Mouse (Mus musculus) liver, adult 2 months (tissue): Measurements from ENCODE around the gene Nudc. TPM values are rescaled to one million over a fixed set of nuclear protein-coding genes. Genes with fewer than 3 reads are reported as not detected.
A peak's percentile ranks its signal among the peaks of the same experiment; 100 is the strongest.

Experiments used
- DNase-seq: peaks from one replicate; pipeline ENCODE4 v3.0.0-alpha.2; 2011; ENCODE audit warnings: low read depth, low spot score; ENCODE audit errors: extremely low read depth
- H3K27ac ChIP-seq: fragments of 200-500 bp; replicated peaks from 2 replicates; pipeline ENCODE4 v1.5.1; 2012; ENCODE audit warnings: low read depth, mild to moderate bottlenecking, control low read depth, inconsistent platforms, low read length; ENCODE audit not compliant: insufficient read depth
- H3K27me3 ChIP-seq: fragments of 200-500 bp; 2 replicates; pipeline ENCODE4 v1.6.1; 2012; ENCODE audit warnings: mild to moderate bottlenecking, moderate library complexity, low read length, inconsistent platforms; ENCODE audit not compliant: control insufficient read depth, insufficient read depth
- H3K36me3 ChIP-seq: fragments of 200-500 bp; 2 replicates; pipeline ENCODE4 v1.6.1; 2012; ENCODE audit warnings: low read length, inconsistent platforms; ENCODE audit not compliant: control insufficient read depth, insufficient read depth
- H3K4me1 ChIP-seq: fragments of 200-500 bp; 2 replicates; pipeline ENCODE4 v1.6.1; 2011; ENCODE audit warnings: low read length; ENCODE audit not compliant: control insufficient read depth, insufficient read depth
- H3K4me3 ChIP-seq: fragments of 200-500 bp; 2 replicates; pipeline ENCODE4 v1.5.1; 2011; ENCODE audit warnings: low read depth, mild to moderate bottlenecking, control low read depth, low read length, moderate library complexity; ENCODE audit not compliant: insufficient read depth
- H3K79me2 ChIP-seq: fragments of 200-500 bp; 2 replicates; pipeline ENCODE4 v1.6.1; 2012; ENCODE audit warnings: inconsistent platforms, mild to moderate bottlenecking, low read length, moderate library complexity; ENCODE audit not compliant: control insufficient read depth, insufficient read depth
- H3K9ac ChIP-seq: fragments of 200-500 bp; 2 replicates; pipeline ENCODE4 v1.6.1; 2012; ENCODE audit warnings: low read depth, mild to moderate bottlenecking, control low read depth, inconsistent platforms, low read length
- CTCF ChIP-seq: fragments of 200-500 bp; IDR thresholded peaks from 2 replicates; pipeline ENCODE4 v1.5.1; 2011; ENCODE audit warnings: low read depth, low read length, control low read depth
- POLR2A ChIP-seq: fragments of 200-500 bp; IDR thresholded peaks from 2 replicates; pipeline ENCODE4 v1.6.1; 2011; ENCODE audit warnings: low read length, control low read depth; ENCODE audit not compliant: insufficient read depth; ENCODE audit errors: extremely low read depth
- WGBS: fragments of 180-500 bp; shearing (Covaris S2); methylation state at CpG from one replicate; pipeline ENCODE4 v1.1.7; 2018; 5-methylcytosine and 5-hydroxymethylcytosine counted together
- polyA plus RNA-seq: library from polyadenylated mRNA; depleted of rRNA; stranded (reverse); fragments of >200 nt; gene quantifications from 2 replicates; pipeline ENCODE4 v1.2.3, GENCODE M21; 2012
- total RNA-seq: library from RNA; depleted of rRNA; stranded (reverse); fragments of >200 nt; gene quantifications from 2 replicates; pipeline ENCODE4 v1.2.3, GENCODE M21; 2014

Nudc gene
- total and polyA plus RNA-seq, 2 experiments, result 48.7 to 50.6 TPM

- WGBS, result 16% methylated on average over 19 of the region's 19 CpGs
- no peaks in the 10 kb centered on the region for H3K27me3 ChIP-seq
- H3K27ac ChIP-seq, result peak overlapping the region; percentile 82
- no peaks in the 10 kb centered on the region for H3K36me3 ChIP-seq
- no peak for DNase-seq
- peaks cover 20% of the 10 kb centered on the region for H3K4me1 ChIP-seq
- peaks cover 9% of the 10 kb centered on the region; the same call in 1 of the 2 replicates for H3K79me2 ChIP-seq
- peak overlapping the region; percentile 89 for H3K9ac ChIP-seq
- no peak; the same call in 1 of the 2 replicates for TF ChIP-seq POLR2A
- no peak for TF ChIP-seq CTCF
- H3K4me3 ChIP-seq, result peak overlapping the region; percentile 74
Observed at GRCm38 (mm10) chr4:133553448-133554330, 7.9 kb upstream of the Nudc start.

- 0 out of 2 replicates have a peak, but pooled peaks have one; percentile 77 for TF ChIP-seq POLR2A
- TF ChIP-seq CTCF, result no peak; the same call in 1 of the 2 replicates
- 7% methylated on average over 10 of the region's 10 CpGs for WGBS
- peak within 1 kb of the TSS; percentile 82 for H3K27ac ChIP-seq
- H3K4me1 ChIP-seq, result peaks cover 14% of the 10 kb centered on the region
- H3K9ac ChIP-seq, result peak within 1 kb of the TSS; percentile 89
- peak; percentile 100 for DNase-seq
- H3K4me3 ChIP-seq, result peak within 1 kb of the TSS; percentile 74
- H3K79me2 ChIP-seq, result peaks cover 9% of the 10 kb centered on the region; the same call in 1 of the 2 replicates
- H3K36me3 ChIP-seq, result no peaks in the 10 kb centered on the region
- no peaks in the 10 kb centered on the region for H3K27me3 ChIP-seq
Observed at GRCm38 (mm10) chr4:133552768-133553447, 7.1 kb upstream of the Nudc start, which contains the start of gene Nr0b2. TSS of gene Nr0b2 (plus strand) at chr4:133553376.

GRCm38 (mm10) chr4:133552029-133552428, 6.2 kb upstream of the Nudc start:
- peak; percentile 97 for DNase-seq
- H3K27me3 ChIP-seq, result no peaks in the 10 kb centered on the region
- no peaks in the 10 kb centered on the region for H3K36me3 ChIP-seq
- H3K27ac ChIP-seq, result peak overlapping the region; percentile 82
- WGBS, result 82% methylated on average over 1 of the region's 1 CpGs
- TF ChIP-seq CTCF (no peak), POLR2A (no peak)
- H3K4me1 ChIP-seq, result peaks cover 11% of the 10 kb centered on the region
- no peak overlapping the region for H3K4me3 ChIP-seq
- no peak overlapping the region for H3K9ac ChIP-seq
- H3K79me2 ChIP-seq, result peaks cover 9% of the 10 kb centered on the region; the same call in 1 of the 2 replicates

- DNase-seq, result peak; percentile 28
- no peak overlapping the region for H3K9ac ChIP-seq
- no peak for TF ChIP-seq CTCF
- no peak for TF ChIP-seq POLR2A
- H3K27me3 ChIP-seq, result no peaks in the 10 kb centered on the region
- WGBS, result 51% methylated on average over 5 of the region's 5 CpGs
- H3K4me3 ChIP-seq, result no peak overlapping the region
- H3K79me2 ChIP-seq, result no peaks in the 10 kb centered on the region; the same call in 1 of the 2 replicates
- peaks cover 10% of the 10 kb centered on the region for H3K36me3 ChIP-seq
- H3K27ac ChIP-seq, result no peak overlapping the region
- H3K4me1 ChIP-seq, result no peaks in the 10 kb centered on the region
Observed at GRCm38 (mm10) chr4:133536652-133537051, 9.1 kb downstream of the Nudc start.

- no peak overlapping the region for H3K9ac ChIP-seq
- TF ChIP-seq CTCF (no peak), POLR2A (no peak)
Observed at GRCm38 (mm10) chr4:133536081-133536480, 9.7 kb downstream of the Nudc start.

More at GRCm38 (mm10) chr4:133536081-133536480, 9.7 kb downstream of the Nudc start:
- Histone ChIP-seq H3K27me3 (no peaks in the 10 kb centered on the region), H3K4me1 (no peaks in the 10 kb centered on the region), H3K4me3 (no peak overlapping the region), H3K27ac (no peak overlapping the region), H3K36me3 (peaks cover 10% of the 10 kb centered on the region), H3K79me2 (no peaks in the 10 kb centered on the region; the same call in 1 of the 2 replicates)
- 60% methylated on average over 3 of the region's 3 CpGs for WGBS
- peak; percentile 34 for DNase-seq
